Mouse (Mus musculus): ENCODE data around the gene Numbl.

Gene Numbl

GRCm38 (mm10) chr7:27255721-27256120 is 2.5 kb upstream of the Numbl start:
- DNase-seq = peak; percentile 12

GRCm38 (mm10) chr7:27257046-27257851 is 984 bp upstream of the Numbl start:
- DNase-seq = peak; percentile 37

- DNase-seq = no peak
Measured at GRCm38 (mm10) chr7:27257852-27258204, 405 bp upstream of the Numbl start.

- no peak for DNase-seq
Measured at GRCm38 (mm10) chr7:27259271-27259721, 1.1 kb downstream of the Numbl start.

- DNase-seq = no peak
Measured at GRCm38 (mm10) chr7:27259771-27260170, 1.5 kb downstream of the Numbl start.

GRCm38 (mm10) chr7:27260856-27261255 is 2.6 kb downstream of the Numbl start:
- no peak for DNase-seq

- no peak for DNase-seq
Measured at GRCm38 (mm10) chr7:27261888-27262287, 3.7 kb downstream of the Numbl start.

- DNase-seq = no peak
Measured at GRCm38 (mm10) chr7:27264761-27265160, 6.5 kb downstream of the Numbl start.

- DNase-seq = no peak
Measured at GRCm38 (mm10) chr7:27266515-27267128, 8.4 kb downstream of the Numbl start.

- DNase-seq = peak; percentile 12
Measured at GRCm38 (mm10) chr7:27271423-27271822, 13.2 kb downstream of the Numbl start.

GRCm38 (mm10) chr7:27273739-27274351 is 15.6 kb downstream of the Numbl start:
- DNase-seq = peak; percentile 85

- DNase-seq = no peak
Measured at GRCm38 (mm10) chr7:27274916-27275315, 16.7 kb downstream of the Numbl start.

GRCm38 (mm10) chr7:27276021-27276420 is 17.8 kb downstream of the Numbl start:
- DNase-seq = peak; percentile 65

- peak; percentile 6 for DNase-seq
Measured at GRCm38 (mm10) chr7:27277191-27277590, 19.0 kb downstream of the Numbl start.

GRCm38 (mm10) chr7:27281717-27282116 is 23.5 kb downstream of the Numbl start:
- DNase-seq = no peak

- DNase-seq = no peak
Measured at GRCm38 (mm10) chr7:27282225-27282624, 24.0 kb downstream of the Numbl start.

- peak; percentile 41 for DNase-seq
Measured at GRCm38 (mm10) chr7:27284865-27285697, 26.8 kb downstream of the Numbl start.

- DNase-seq = peak; percentile 65
Measured at GRCm38 (mm10) chr7:27285698-27286066, 27.4 kb downstream of the Numbl start.

- DNase-seq = no peak
Measured at GRCm38 (mm10) chr7:27288732-27289131, 30.5 kb downstream of the Numbl start.

GRCm38 (mm10) chr7:27290555-27290954 is 32.3 kb downstream of the Numbl start:
- DNase-seq = no peak

- DNase-seq = no peak
Measured at GRCm38 (mm10) chr7:27291795-27292466, 33.7 kb downstream of the Numbl start.

GRCm38 (mm10) chr7:27295956-27296355 is 37.7 kb downstream of the Numbl start:
- no peak for DNase-seq
